Mouse (Mus musculus): ENCODE data around the gene Bicdl2. TPM values are rescaled to one million over a fixed set of nuclear protein-coding genes. Genes with fewer than 3 reads are reported as not detected.

Gene Bicdl2
- polyA plus RNA-seq, 1 experiment from 2014 or later: 0.35 TPM

- peak; percentile 43 for ATAC-seq (replicated peaks; ENCODE audit: low FRiP score)
- H3K27ac ChIP-seq (ENCODE audit: low read depth, low read length): no peak within 1 kb of the TSS
These were observed 17.0 kb downstream of the Bicdl2 start, which contains the start of gene Tnfrsf12a for GRCm38 (mm10) chr17:23677236-23677679. Gene Tnfrsf12a, minus strand, starts transcription at chr17:23677468.

GRCm38 (mm10) chr17:23679127-23679835, 19.0 kb downstream of the Bicdl2 start, which contains the start of gene Cldn6:
Gene Cldn6, plus strand, starts transcription at chr17:23679249.
- Histone ChIP-seq H3K27me3 (ENCODE audit: control insufficient read depth, insufficient read depth, low read length) (peaks cover 51% of the 10 kb centered on the region), H3K9me3 (ENCODE audit: control insufficient read depth, low read length) (no peaks in the 10 kb centered on the region), H3K4me3 (ENCODE audit: low read depth, low read length) (peak within 1 kb of the TSS; percentile 14; the same call in 1 of the 2 replicates), H3K4me2 (ENCODE audit: low read depth, low read length, severe bottlenecking) (peak within 1 kb of the TSS; percentile 36), H3K27ac (ENCODE audit: low read depth, low read length) (no peak within 1 kb of the TSS), H3K4me1 (replicated peaks; ENCODE audit: control insufficient read depth, insufficient read depth, low read length) (peaks cover 8% of the 10 kb centered on the region; the same call in 1 of the 2 replicates), H3K9ac (ENCODE audit: low read length) (no peak within 1 kb of the TSS), H3K36me3 (ENCODE audit: control insufficient read depth, insufficient read depth, low read length) (no peaks in the 10 kb centered on the region)
- DNase-seq (ENCODE audit: low spot score) (no peak), ATAC-seq (replicated peaks; ENCODE audit: low FRiP score) (no peak)
- 1% methylated on average over 38 of the region's 38 CpGs for WGBS

More at GRCm38 (mm10) chr17:23677236-23677679, 17.0 kb downstream of the Bicdl2 start, which contains the start of gene Tnfrsf12a:
- DNase-seq (ENCODE audit: low spot score): peak; percentile 91
- H3K4me2 ChIP-seq (ENCODE audit: low read depth, low read length, severe bottlenecking): peak within 1 kb of the TSS; percentile 98
- peaks cover 43% of the 10 kb centered on the region for H3K27me3 ChIP-seq (ENCODE audit: control insufficient read depth, insufficient read depth, low read length)
- no peaks in the 10 kb centered on the region for H3K36me3 ChIP-seq (ENCODE audit: control insufficient read depth, insufficient read depth, low read length)
- peak within 1 kb of the TSS; percentile 46 for H3K4me3 ChIP-seq (ENCODE audit: low read depth, low read length)
- H3K9me3 ChIP-seq (ENCODE audit: control insufficient read depth, low read length): no peaks in the 10 kb centered on the region
- H3K9ac ChIP-seq (ENCODE audit: low read length): peak within 1 kb of the TSS; percentile 56
- peaks cover 9% of the 10 kb centered on the region; the same call in 1 of the 2 replicates for H3K4me1 ChIP-seq (replicated peaks; ENCODE audit: control insufficient read depth, insufficient read depth, low read length)
- under 1% methylated on average over 34 of the region's 34 CpGs for WGBS

GRCm38 (mm10) chr17:23680336-23680735, 20.0 kb downstream of the Bicdl2 start:
- WGBS: 81% methylated on average over 9 of the region's 9 CpGs
- no peaks in the 10 kb centered on the region for H3K36me3 ChIP-seq (ENCODE audit: control insufficient read depth, insufficient read depth, low read length)
- H3K9me3 ChIP-seq (ENCODE audit: control insufficient read depth, low read length): no peaks in the 10 kb centered on the region
- no peak overlapping the region for H3K9ac ChIP-seq (ENCODE audit: low read length)
- H3K4me3 ChIP-seq (ENCODE audit: low read depth, low read length): no peak overlapping the region
- no peak for DNase-seq (ENCODE audit: low spot score)
- H3K27ac ChIP-seq (ENCODE audit: low read depth, low read length): no peak overlapping the region
- no peak for ATAC-seq (replicated peaks; ENCODE audit: low FRiP score)
- H3K27me3 ChIP-seq (ENCODE audit: control insufficient read depth, insufficient read depth, low read length): peaks cover 47% of the 10 kb centered on the region
- H3K4me1 ChIP-seq (replicated peaks; ENCODE audit: control insufficient read depth, insufficient read depth, low read length): peaks cover 11% of the 10 kb centered on the region; the same call in 1 of the 2 replicates
- H3K4me2 ChIP-seq (ENCODE audit: low read depth, low read length, severe bottlenecking): no peak overlapping the region

- WGBS: 82% methylated on average over 10 of the region's 10 CpGs
These were observed 20.8 kb downstream of the Bicdl2 start for GRCm38 (mm10) chr17:23681086-23681485.

GRCm38 (mm10) chr17:23682092-23682491, 21.8 kb downstream of the Bicdl2 start:
- no peak overlapping the region for H3K4me3 ChIP-seq (ENCODE audit: low read depth, low read length)
- peaks cover 7% of the 10 kb centered on the region; the same call in 1 of the 2 replicates for H3K4me1 ChIP-seq (replicated peaks; ENCODE audit: control insufficient read depth, insufficient read depth, low read length)
- DNase-seq (ENCODE audit: low spot score) (no peak), ATAC-seq (replicated peaks; ENCODE audit: low FRiP score) (no peak)
- no peak overlapping the region for H3K9ac ChIP-seq (ENCODE audit: low read length)
- H3K36me3 ChIP-seq (ENCODE audit: control insufficient read depth, insufficient read depth, low read length): no peaks in the 10 kb centered on the region
- WGBS: 60% methylated on average over 4 of the region's 4 CpGs
- H3K27ac ChIP-seq (ENCODE audit: low read depth, low read length): no peak overlapping the region
- H3K4me2 ChIP-seq (ENCODE audit: low read depth, low read length, severe bottlenecking): no peak overlapping the region
- no peaks in the 10 kb centered on the region for H3K9me3 ChIP-seq (ENCODE audit: control insufficient read depth, low read length)
- H3K27me3 ChIP-seq (ENCODE audit: control insufficient read depth, insufficient read depth, low read length): peaks cover 43% of the 10 kb centered on the region

More at GRCm38 (mm10) chr17:23681086-23681485, 20.8 kb downstream of the Bicdl2 start:
- Histone ChIP-seq H3K36me3 (ENCODE audit: control insufficient read depth, insufficient read depth, low read length) (no peaks in the 10 kb centered on the region), H3K4me3 (ENCODE audit: low read depth, low read length) (no peak overlapping the region), H3K9ac (ENCODE audit: low read length) (no peak overlapping the region), H3K4me1 (replicated peaks; ENCODE audit: control insufficient read depth, insufficient read depth, low read length) (peaks cover 9% of the 10 kb centered on the region; the same call in 1 of the 2 replicates), H3K27ac (ENCODE audit: low read depth, low read length) (no peak overlapping the region), H3K27me3 (ENCODE audit: control insufficient read depth, insufficient read depth, low read length) (peaks cover 43% of the 10 kb centered on the region), H3K4me2 (ENCODE audit: low read depth, low read length, severe bottlenecking) (no peak overlapping the region), H3K9me3 (ENCODE audit: control insufficient read depth, low read length) (no peaks in the 10 kb centered on the region)
- ATAC-seq (replicated peaks; ENCODE audit: low FRiP score): no peak
- DNase-seq (ENCODE audit: low spot score): no peak

GRCm38 (mm10) chr17:23682530-23682929, 22.2 kb downstream of the Bicdl2 start:
- 59% methylated on average over 3 of the region's 3 CpGs for WGBS

GRCm38 (mm10) chr17:23683226-23683625, 22.9 kb downstream of the Bicdl2 start:
- Histone ChIP-seq H3K9ac (ENCODE audit: low read length) (no peak overlapping the region), H3K27me3 (ENCODE audit: control insufficient read depth, insufficient read depth, low read length) (peaks cover 43% of the 10 kb centered on the region), H3K9me3 (ENCODE audit: control insufficient read depth, low read length) (no peaks in the 10 kb centered on the region), H3K4me2 (ENCODE audit: low read depth, low read length, severe bottlenecking) (peak overlapping the region; percentile 18; the same call in 1 of the 2 replicates), H3K36me3 (ENCODE audit: control insufficient read depth, insufficient read depth, low read length) (no peaks in the 10 kb centered on the region), H3K4me1 (replicated peaks; ENCODE audit: control insufficient read depth, insufficient read depth, low read length) (peaks cover 7% of the 10 kb centered on the region; the same call in 1 of the 2 replicates), H3K27ac (ENCODE audit: low read depth, low read length) (no peak overlapping the region), H3K4me3 (ENCODE audit: low read depth, low read length) (peak overlapping the region; percentile 10; the same call in 1 of the 2 replicates)
- WGBS: 23% methylated on average over 15 of the region's 15 CpGs
- DNase-seq (ENCODE audit: low spot score): peak; percentile 56
- 0 out of 2 replicates have a peak, but pooled peaks have one; percentile 2 for ATAC-seq (replicated peaks; ENCODE audit: low FRiP score)

More at GRCm38 (mm10) chr17:23682530-23682929, 22.2 kb downstream of the Bicdl2 start:
- Histone ChIP-seq H3K9me3 (ENCODE audit: control insufficient read depth, low read length) (no peaks in the 10 kb centered on the region), H3K27ac (ENCODE audit: low read depth, low read length) (no peak overlapping the region), H3K36me3 (ENCODE audit: control insufficient read depth, insufficient read depth, low read length) (no peaks in the 10 kb centered on the region), H3K4me1 (replicated peaks; ENCODE audit: control insufficient read depth, insufficient read depth, low read length) (peaks cover 7% of the 10 kb centered on the region; the same call in 1 of the 2 replicates), H3K4me2 (ENCODE audit: low read depth, low read length, severe bottlenecking) (no peak overlapping the region), H3K27me3 (ENCODE audit: control insufficient read depth, insufficient read depth, low read length) (peaks cover 43% of the 10 kb centered on the region), H3K9ac (ENCODE audit: low read length) (no peak overlapping the region), H3K4me3 (ENCODE audit: low read depth, low read length) (no peak overlapping the region)
- no peak for DNase-seq (ENCODE audit: low spot score)
- no peak for ATAC-seq (replicated peaks; ENCODE audit: low FRiP score)

- no peak within 1 kb of the TSS for H3K27ac ChIP-seq (ENCODE audit: low read depth, low read length)
These were observed 23.8 kb downstream of the Bicdl2 start, which contains the start of gene Cldn9 for GRCm38 (mm10) chr17:23683856-23684672. Gene Cldn9, minus strand, starts transcription at chr17:23684026.

More at GRCm38 (mm10) chr17:23683856-23684672, 23.8 kb downstream of the Bicdl2 start, which contains the start of gene Cldn9:
- Histone ChIP-seq H3K9me3 (ENCODE audit: control insufficient read depth, low read length) (no peaks in the 10 kb centered on the region), H3K9ac (ENCODE audit: low read length) (no peak within 1 kb of the TSS), H3K27me3 (ENCODE audit: control insufficient read depth, insufficient read depth, low read length) (peaks cover 36% of the 10 kb centered on the region), H3K4me2 (ENCODE audit: low read depth, low read length, severe bottlenecking) (peak within 1 kb of the TSS; percentile 18; the same call in 1 of the 2 replicates), H3K4me1 (replicated peaks; ENCODE audit: control insufficient read depth, insufficient read depth, low read length) (peaks cover 7% of the 10 kb centered on the region; the same call in 1 of the 2 replicates), H3K4me3 (ENCODE audit: low read depth, low read length) (peak within 1 kb of the TSS; percentile 10; the same call in 1 of the 2 replicates), H3K36me3 (ENCODE audit: control insufficient read depth, insufficient read depth, low read length) (no peaks in the 10 kb centered on the region)
- 11% methylated on average over 15 of the region's 15 CpGs for WGBS
- ATAC-seq (replicated peaks; ENCODE audit: low FRiP score) (peak; percentile 78), DNase-seq (ENCODE audit: low spot score) (no peak)
